Mouse (Mus musculus) heart, adult 2 months (tissue): Measurements from ENCODE around the gene Prmt3.

Experiments
- CTCF ChIP-seq: fragments of 200-600 bp; IDR thresholded peaks from 2 replicates; pipeline ENCODE4 v1.8.1; 2022; ENCODE audit warnings: antibody characterized with exemption, mild to moderate bottlenecking, moderate library complexity
- POLR2A ChIP-seq: fragments of 200-500 bp; IDR thresholded peaks from 2 replicates; pipeline ENCODE4 v1.6.1; 2011; ENCODE audit warnings: mild to moderate bottlenecking, low read depth, low read length, control low read depth; ENCODE audit not compliant: insufficient read depth

- TF ChIP-seq CTCF (no peak), POLR2A (no peak)
Measured at GRCm38 (mm10) chr7:49824043-49824442, 45.9 kb downstream of the Prmt3 start.
